Mouse (Mus musculus): ENCODE measurements around the gene Kcnj4. TPM values are rescaled to one million over a fixed set of nuclear protein-coding genes. Genes with fewer than 3 reads are reported as not detected.

Gene Kcnj4
- polyA plus RNA-seq, 1 experiment from 2014 or later, result not detected

- H3K4me2 ChIP-seq, result no peak overlapping the region
- WGBS (ENCODE audit: insufficient replicate concordance), result 78% methylated on average over 6 of the region's 6 CpGs
- H3K9me3 ChIP-seq (replicated peaks), result no peaks in the 10 kb centered on the region
- peaks cover 20% of the 10 kb centered on the region for H3K27me3 ChIP-seq
- H3K9ac ChIP-seq, result no peak overlapping the region
- H3K27ac ChIP-seq, result no peak overlapping the region
- DNase-seq (no peak), ATAC-seq (ENCODE audit: low read depth) (no peak)
- H3K36me3 ChIP-seq, result peaks cover 5% of the 10 kb centered on the region
- peaks cover 65% of the 10 kb centered on the region for H3K4me1 ChIP-seq (replicated peaks)
- H3K4me3 ChIP-seq (replicated peaks), result no peak overlapping the region
These were observed 66.7 kb downstream of the Kcnj4 start for GRCm38 (mm10) chr15:79438209-79438810.

GRCm38 (mm10) chr15:79437541-79438208, 67.4 kb downstream of the Kcnj4 start:
- H3K4me3 ChIP-seq (replicated peaks), result no peak overlapping the region
- DNase-seq (no peak), ATAC-seq (ENCODE audit: low read depth) (no peak)
- H3K4me1 ChIP-seq (replicated peaks), result peaks cover 69% of the 10 kb centered on the region
- WGBS (ENCODE audit: insufficient replicate concordance), result 70% methylated on average over 12 of the region's 12 CpGs
- no peak overlapping the region for H3K9ac ChIP-seq
- peaks cover 5% of the 10 kb centered on the region for H3K36me3 ChIP-seq
- H3K27ac ChIP-seq, result no peak overlapping the region
- peaks cover 17% of the 10 kb centered on the region for H3K27me3 ChIP-seq
- H3K4me2 ChIP-seq, result no peak overlapping the region
- no peaks in the 10 kb centered on the region for H3K9me3 ChIP-seq (replicated peaks)

GRCm38 (mm10) chr15:79436481-79436921, 68.5 kb downstream of the Kcnj4 start:
- Histone ChIP-seq H3K9ac (no peak overlapping the region), H3K27ac (no peak overlapping the region), H3K36me3 (peaks cover 5% of the 10 kb centered on the region), H3K4me1 (replicated peaks) (peaks cover 76% of the 10 kb centered on the region), H3K27me3 (peaks cover 8% of the 10 kb centered on the region), H3K9me3 (replicated peaks) (no peaks in the 10 kb centered on the region), H3K4me2 (no peak overlapping the region), H3K4me3 (replicated peaks) (no peak overlapping the region)
- 61% methylated on average over 7 of the region's 7 CpGs for WGBS (ENCODE audit: insufficient replicate concordance)
- DNase-seq (no peak), ATAC-seq (ENCODE audit: low read depth) (no peak)

GRCm38 (mm10) chr15:79435191-79435671, 69.8 kb downstream of the Kcnj4 start:
- H3K27ac ChIP-seq, result peak overlapping the region; percentile 62
- peak; percentile 35 for ATAC-seq (ENCODE audit: low read depth)
- peaks cover 5% of the 10 kb centered on the region for H3K36me3 ChIP-seq

More at GRCm38 (mm10) chr15:79435191-79435671, 69.8 kb downstream of the Kcnj4 start:
- no peak for DNase-seq
- no peak overlapping the region for H3K4me3 ChIP-seq (replicated peaks)
- H3K4me2 ChIP-seq, result no peak overlapping the region
- H3K4me1 ChIP-seq (replicated peaks), result peaks cover 73% of the 10 kb centered on the region
- H3K27me3 ChIP-seq, result no peaks in the 10 kb centered on the region
- no peaks in the 10 kb centered on the region for H3K9me3 ChIP-seq (replicated peaks)
- 27% methylated on average over 7 of the region's 7 CpGs for WGBS (ENCODE audit: insufficient replicate concordance)
- H3K9ac ChIP-seq, result no peak overlapping the region

Small RNAs within 50 kb of the gene (microRNA-seq; reads per million reads assigned to microRNA genes)
- not detected for gene Gm44302

Other genes starting within 250 kb of the Kcnj4 start
- gene Baiap2l2, start 219.7 kb downstream of the Kcnj4 start, polyA plus RNA-seq (2015; fragmentation: Nextera tagmentation; extraction: Ambion mirVana), result 1.8 and 2.3 TPM in 2 replicates
- gene Pla2g6, start 176.9 kb downstream of the Kcnj4 start, polyA plus RNA-seq (2015; fragmentation: Nextera tagmentation; extraction: Ambion mirVana), result 11.4 and 14.9 TPM in 2 replicates
- gene Maff, start 158.6 kb downstream of the Kcnj4 start, polyA plus RNA-seq (2015; fragmentation: Nextera tagmentation; extraction: Ambion mirVana), result 0.95 and 1.1 TPM in 2 replicates
- 8.7 and 12.1 TPM in 2 replicates for gene Tmem184b, start 101.7 kb downstream of the Kcnj4 start, polyA plus RNA-seq (2015; fragmentation: Nextera tagmentation; extraction: Ambion mirVana)
- gene Csnk1e, start 49.7 kb downstream of the Kcnj4 start, polyA plus RNA-seq (2015; fragmentation: Nextera tagmentation; extraction: Ambion mirVana), result 10.4 and 11.4 TPM in 2 replicates
- 6.2 and 6.4 TPM in 2 replicates for gene Kdelr3, start 11.2 kb upstream of the Kcnj4 start, polyA plus RNA-seq (2015; fragmentation: Nextera tagmentation; extraction: Ambion mirVana)
- gene Ddx17, start 41.5 kb upstream of the Kcnj4 start, polyA plus RNA-seq (2015; fragmentation: Nextera tagmentation; extraction: Ambion mirVana), result 12.1 and 12.6 TPM in 2 replicates
- 0.22 and 0.40 TPM in 2 replicates for gene Dmc1, start 99.9 kb upstream of the Kcnj4 start, polyA plus RNA-seq (2015; fragmentation: Nextera tagmentation; extraction: Ambion mirVana)
- 0.12 and 0.39 TPM in 2 replicates for gene Fam227a, start 153.7 kb upstream of the Kcnj4 start, polyA plus RNA-seq (2015; fragmentation: Nextera tagmentation; extraction: Ambion mirVana)
- gene Cby1, start 154.0 kb upstream of the Kcnj4 start, polyA plus RNA-seq (2015; fragmentation: Nextera tagmentation; extraction: Ambion mirVana), result 18.6 and 19.3 TPM in 2 replicates
- gene Tomm22, start 165.6 kb upstream of the Kcnj4 start, polyA plus RNA-seq (2015; fragmentation: Nextera tagmentation; extraction: Ambion mirVana), result 199 and 225 TPM in 2 replicates
- gene Josd1, start 182.7 kb upstream of the Kcnj4 start, polyA plus RNA-seq (2015; fragmentation: Nextera tagmentation; extraction: Ambion mirVana), result 20.0 and 21.6 TPM in 2 replicates
- gene Gtpbp1, start 185.6 kb upstream of the Kcnj4 start, polyA plus RNA-seq (2015; fragmentation: Nextera tagmentation; extraction: Ambion mirVana), result 32.6 and 36.9 TPM in 2 replicates
- gene Sun2, start 237.3 kb upstream of the Kcnj4 start, polyA plus RNA-seq (2015; fragmentation: Nextera tagmentation; extraction: Ambion mirVana), result 1.3 and 1.5 TPM in 2 replicates

Measured in liver, embryonic 13.5 days (tissue).